8 mouse cellular contexts compared by ENCODE assay signal in genomic region chrX:133687666-133688151, GRCm38 (mm10). TPM values are rescaled to one million over a fixed set of nuclear protein-coding genes. Genes with fewer than 3 reads are reported as not detected.
DNase-seq lines count a peak whose midpoint lies in the region; ATAC-seq and TF ChIP-seq lines count a peak whose summit lies in the region.

No protein-coding gene starts in this region.

- no peak overlapping the region for H3K27ac ChIP-seq in left cerebral cortex, adult 2 months
- peak overlapping the region; percentile 86 for H3K27ac ChIP-seq in forebrain, embryonic 13.5 days
- no peak overlapping the region for H3K27ac ChIP-seq in kidney, postnatal 0 days

- peak; percentile 20; the same call in 1 of the 2 replicates for ATAC-seq in forebrain, embryonic 13.5 days
- peak; percentile 41 for ATAC-seq in kidney, postnatal 0 days (replicated peaks; ENCODE audit: low FRiP score, low read depth)

- intact Hi-C loops in left cerebral cortex, adult 2 months (cut with DNase I): no loop called here

- H3K4me3 ChIP-seq in left cerebral cortex, adult 2 months: peak overlapping the region; percentile 60
- peak overlapping the region; percentile 56 for H3K4me3 ChIP-seq in forebrain, embryonic 13.5 days
- peak overlapping the region; percentile 51 for H3K4me3 ChIP-seq in kidney, postnatal 0 days (replicated peaks; ENCODE audit: low read depth, low read length)

- WGBS in forebrain, embryonic 13.5 days: 20% methylated on average over 23 of the region's 37 CpGs
- WGBS in kidney, postnatal 0 days: 35% methylated on average over 36 of the region's 37 CpGs

- H3K9ac ChIP-seq in forebrain, embryonic 13.5 days: peak overlapping the region; percentile 77
- peak overlapping the region; percentile 27; the same call in 1 of the 2 replicates for H3K9ac ChIP-seq in kidney, postnatal 0 days (ENCODE audit: low read depth, low read length)

- no peaks in the 10 kb centered on the region for H3K36me3 ChIP-seq in forebrain, embryonic 13.5 days (ENCODE audit: poor library complexity, severe bottlenecking)
- H3K36me3 ChIP-seq in kidney, postnatal 0 days (ENCODE audit: insufficient read depth, low read length): no peaks in the 10 kb centered on the region

- H3K4me1 ChIP-seq in forebrain, embryonic 13.5 days: peaks cover 13% of the 10 kb centered on the region; the same call in 1 of the 2 replicates
- H3K4me1 ChIP-seq in kidney, postnatal 0 days (replicated peaks; ENCODE audit: insufficient read depth, low read length): no peaks in the 10 kb centered on the region

- DNase-seq in left cerebral cortex, adult 2 months (ENCODE audit: extremely low spot score in 1 of 2, low spot score in 2 of 2): peak; percentile 28 to 41
- DNase-seq in left cerebral cortex, adult 9 months (ENCODE audit: low spot score in 2 of 2): no peak
- peak; percentile 23 for DNase-seq in adrenal gland, postnatal 25 days
- no peak for DNase-seq in kidney, postnatal 0 days (ENCODE audit: low spot score)
- DNase-seq in neural tube, embryonic 10.5 days (ENCODE audit: extremely low spot score, low spot score): peak; percentile 44
- DNase-seq in adipocyte (ENCODE audit: low spot score): no peak
- no peak for DNase-seq in lung, postnatal 10 days

- H3K9me3 ChIP-seq in forebrain, embryonic 13.5 days (replicated peaks): no peaks in the 10 kb centered on the region
- no peaks in the 10 kb centered on the region for H3K9me3 ChIP-seq in kidney, postnatal 0 days (replicated peaks; ENCODE audit: low read length)

- no peak for TF ChIP-seq CTCF in left cerebral cortex, adult 2 months (IDR thresholded peaks at IDR 0.05)
- TF ChIP-seq CTCF in kidney, postnatal 0 days (IDR thresholded peaks at IDR 0.05; ENCODE audit: low read depth): no peak

- peak overlapping the region; percentile 70 for H3K4me2 ChIP-seq in forebrain, embryonic 13.5 days
- H3K4me2 ChIP-seq in kidney, postnatal 0 days (ENCODE audit: low read length): peak overlapping the region; percentile 79

- H3K27me3 ChIP-seq in forebrain, embryonic 13.5 days: no peaks in the 10 kb centered on the region
- no peaks in the 10 kb centered on the region for H3K27me3 ChIP-seq in kidney, postnatal 0 days (ENCODE audit: insufficient read depth, low read length)

RNA-seq across cellular contexts. Expression of gene Pcdh19, which starts 1.1 kb away (rescaled TPM):
- 10 to 100 TPM; 38.8 to 39.7 TPM for total RNA-seq in left cerebral cortex, adult 2 months (2021)
- total RNA-seq in adrenal gland, postnatal 25 days (2021): 4.2 and 6.2 TPM in 2 replicates
- 16.2 and 19.2 TPM in 2 replicates for polyA plus RNA-seq in forebrain, embryonic 13.5 days (2015; fragmentation: Nextera tagmentation; extraction: Ambion mirVana)
- 2.0 and 2.4 TPM in 2 replicates for polyA plus RNA-seq in kidney, postnatal 0 days (2015; fragmentation: Nextera tagmentation; extraction: Ambion mirVana)

Comparison
In these comparisons a context has a peak if more than half of its experiments do, and no peak if none do; other contexts are left out.
1. DNase-seq: peak in left cerebral cortex, adult 2 months (2 of 2), adrenal gland, postnatal 25 days (single experiment) and neural tube, embryonic 10.5 days (single experiment); none in left cerebral cortex, adult 9 months (0 of 2), kidney, postnatal 0 days (single experiment), adipocyte (single experiment) and lung, postnatal 10 days (single experiment).
2. Peak in every context shown above with its lines, with median percentiles within 50 percentile points of each other: H3K4me3 ChIP-seq.